Mouse (Mus musculus): ENCODE measurements around the gene Cpeb4.

DNA sequence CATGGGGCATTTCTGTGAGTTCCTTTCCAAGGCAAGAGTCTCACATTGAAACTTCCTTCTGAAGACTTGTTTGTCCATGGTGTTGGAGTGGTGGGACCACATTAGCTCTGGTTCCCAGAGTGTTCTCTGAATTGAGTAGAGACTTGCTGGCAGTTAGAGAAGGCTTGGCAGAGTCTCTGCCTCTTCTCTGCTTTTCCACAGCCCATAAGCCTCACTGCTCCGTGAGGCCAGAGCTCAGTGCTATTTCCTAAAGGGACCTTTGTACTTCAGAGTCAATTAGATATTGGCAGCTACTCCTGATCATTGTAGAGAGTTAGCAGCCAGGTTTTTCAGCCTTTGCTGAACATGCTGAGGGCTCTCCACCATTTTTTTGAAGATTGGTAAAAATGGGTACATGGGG, 35.6 kb downstream of the Cpeb4 start:
- TF ChIP-seq TCF3 (IDR thresholded peaks at IDR 0.05; ENCODE audit: insufficient read length, low read depth) = no peak
- no peak for TF ChIP-seq POLR2AphosphoS2 (IDR thresholded peaks at IDR 0.05; ENCODE audit: insufficient read length, low read depth)
- TF ChIP-seq MYOG (IDR thresholded peaks at IDR 0.05; ENCODE audit: control insufficient read depth in 1 of 3, insufficient read depth in 1 of 3, insufficient read length in 2 of 3, low read depth in 2 of 3) = no peak

Measured in myocyte (in vitro differentiated cells).